Mouse (Mus musculus) testis, adult 2 months (tissue): ENCODE results near the gene Fcrla.

ENCODE experiments used
- CTCF ChIP-seq: fragments of 200-500 bp; IDR thresholded peaks from 2 replicates; pipeline ENCODE4 v1.5.1; 2012; ENCODE audit warnings: low read depth, mild to moderate bottlenecking, inconsistent platforms, low read length, moderate library complexity; ENCODE audit not compliant: control insufficient read depth, insufficient read depth, insufficient replicate concordance
- POLR2A ChIP-seq: fragments of 200-500 bp; IDR thresholded peaks from 2 replicates; pipeline ENCODE4 v1.6.1; 2012; ENCODE audit warnings: low read depth, mild to moderate bottlenecking, inconsistent platforms, low read length, moderate library complexity; ENCODE audit not compliant: control insufficient read depth

DNA sequence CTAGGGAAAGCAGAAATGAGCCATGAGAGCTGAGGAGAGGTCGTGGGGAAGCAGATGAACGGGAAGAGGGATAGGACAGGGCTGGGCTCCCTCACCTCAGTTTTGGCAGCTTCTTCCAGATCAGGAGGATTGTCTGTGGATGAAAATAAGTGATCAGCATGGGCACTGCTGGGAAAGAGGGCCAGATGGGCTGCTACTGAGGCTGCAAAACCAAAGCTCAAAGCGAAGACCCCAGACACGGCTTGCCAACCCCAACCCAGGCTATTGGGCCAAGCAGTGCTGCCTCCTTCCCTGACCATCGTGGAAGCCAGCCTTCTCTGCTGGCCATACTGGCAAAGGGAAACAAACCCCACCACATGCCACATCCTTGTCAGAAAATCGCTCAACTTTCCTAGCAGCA is 33.7 kb upstream of the Fcrla start:
- TF ChIP-seq POLR2A (no peak), CTCF (no peak)
